Mouse (Mus musculus) forebrain, embryonic 11.5 days (tissue): ENCODE measurements around the gene Lsm10. TPM values are rescaled to one million over a fixed set of nuclear protein-coding genes. Genes with fewer than 3 reads are reported as not detected.

ENCODE experiments used
- ATAC-seq: fragments of 200-750 bp; cut with Nextera tagmentation; replicated peaks from 2 replicates; pipeline ENCODE4 v1.8.0; 2017; ENCODE audit warnings: moderate TSS enrichment; ENCODE audit not compliant: low FRiP score
- DNase-seq: peaks from one replicate; pipeline ENCODE4 v3.0.0-alpha.2; 2017; ENCODE audit warnings: low spot score
- H3K27ac ChIP-seq: fragments of 300-500 bp; sonication (generic); 2 replicates; pipeline ENCODE4 v1.5.1; 2014; ENCODE audit warnings: low read depth, low read length
- H3K27me3 ChIP-seq: fragments of 300-500 bp; sonication (generic); 2 replicates; pipeline ENCODE4 v1.6.1; 2014; ENCODE audit warnings: mild to moderate bottlenecking, low read length, mixed read lengths; ENCODE audit not compliant: control insufficient read depth, insufficient read depth
- H3K36me3 ChIP-seq: fragments of 300-500 bp; sonication (generic); 2 replicates; pipeline ENCODE4 v1.6.1; 2014; ENCODE audit warnings: mild to moderate bottlenecking, low read length, moderate library complexity, mixed read lengths; ENCODE audit not compliant: control insufficient read depth, insufficient read depth
- H3K4me1 ChIP-seq: fragments of 300-500 bp; sonication (generic); replicated peaks from 2 replicates; pipeline ENCODE4 v1.6.1; 2014; ENCODE audit warnings: low read length, mixed read lengths; ENCODE audit not compliant: control insufficient read depth, insufficient read depth
- H3K4me2 ChIP-seq: fragments of 300-500 bp; sonication (generic); 2 replicates; pipeline ENCODE4 v1.6.1; 2014; ENCODE audit warnings: low read depth, mild to moderate bottlenecking, low read length, moderate library complexity, mixed read lengths; ENCODE audit not compliant: severe bottlenecking
- H3K4me3 ChIP-seq: fragments of 300-500 bp; sonication (generic); 2 replicates; pipeline ENCODE4 v1.5.1; 2014; ENCODE audit warnings: low read depth, low read length
- H3K9ac ChIP-seq: fragments of 300-500 bp; sonication (generic); 2 replicates; pipeline ENCODE4 v1.6.1; 2014; ENCODE audit warnings: low read length
- H3K9me3 ChIP-seq: fragments of 300-500 bp; sonication (generic); 2 replicates; pipeline ENCODE4 v1.6.1; 2016; ENCODE audit warnings: low read length, mixed read lengths; ENCODE audit not compliant: control insufficient read depth
- WGBS: fragments of 180-500 bp; shearing (Covaris S2); extraction: QIAGEN DNeasy Blood & Tissue Kit; methylation state at CpG from one replicate; pipeline ENCODE4 v1.1.7; 2014; 5-methylcytosine and 5-hydroxymethylcytosine counted together
- polyA plus RNA-seq: library from polyadenylated mRNA; unstranded; fragments of >200 nt; fragmentation: Nextera tagmentation; extraction: Ambion mirVana; gene quantifications from 2 replicates; pipeline ENCODE4 v1.2.1, GENCODE M21; 2014

The Lsm10 gene
- polyA plus RNA-seq = 43.0 and 44.4 TPM in 2 replicates

DNA sequence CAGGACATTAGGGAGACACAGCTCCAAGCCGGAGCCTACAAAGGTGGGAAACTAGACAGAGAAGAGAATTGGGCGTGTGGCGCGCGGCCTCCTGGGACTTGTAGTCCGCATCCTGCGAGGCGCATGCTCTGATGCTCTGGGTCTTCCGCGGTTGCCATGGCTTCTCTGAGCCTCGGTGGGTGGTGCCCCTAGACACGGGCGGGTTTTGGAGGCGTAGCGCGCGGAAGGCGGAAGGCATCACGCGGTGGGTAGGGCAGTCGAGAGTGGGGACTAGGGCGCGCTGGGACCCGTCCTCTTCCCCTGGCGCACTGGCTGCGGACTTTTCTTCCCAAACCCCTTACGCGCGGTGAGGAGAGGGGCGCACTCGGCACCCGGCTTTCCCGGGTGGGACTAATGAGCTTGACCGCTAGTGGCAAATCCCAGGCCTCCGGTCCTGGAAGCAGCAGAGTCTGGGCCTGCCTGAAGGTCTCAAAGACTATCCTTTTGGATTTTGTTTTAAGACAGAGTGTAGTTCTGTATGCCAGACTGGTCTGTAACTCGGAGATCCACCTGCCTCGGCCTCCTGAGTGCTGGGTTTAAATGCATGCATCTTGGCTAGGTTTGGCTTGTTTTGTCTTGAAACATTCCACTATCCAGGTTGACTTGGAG lies at the start of gene Lsm10:
Gene Lsm10 (plus strand): TSS at position 160 of the 648 bp plus-strand sequence.
- Histone ChIP-seq H3K27me3 (no peaks in the 10 kb centered on the region), H3K36me3 (no peaks in the 10 kb centered on the region), H3K9ac (peak within 1 kb of the TSS; percentile 74), H3K4me3 (peak within 1 kb of the TSS; percentile 59), H3K9me3 (no peaks in the 10 kb centered on the region), H3K4me2 (peak within 1 kb of the TSS; percentile 63), H3K27ac (peak within 1 kb of the TSS; percentile 46; the same call in 1 of the 2 replicates), H3K4me1 (no peaks in the 10 kb centered on the region)
- WGBS = 4% methylated on average over 36 of the region's 37 CpGs
- DNase-seq (peak; percentile 97), ATAC-seq (peak; percentile 98)

DNA sequence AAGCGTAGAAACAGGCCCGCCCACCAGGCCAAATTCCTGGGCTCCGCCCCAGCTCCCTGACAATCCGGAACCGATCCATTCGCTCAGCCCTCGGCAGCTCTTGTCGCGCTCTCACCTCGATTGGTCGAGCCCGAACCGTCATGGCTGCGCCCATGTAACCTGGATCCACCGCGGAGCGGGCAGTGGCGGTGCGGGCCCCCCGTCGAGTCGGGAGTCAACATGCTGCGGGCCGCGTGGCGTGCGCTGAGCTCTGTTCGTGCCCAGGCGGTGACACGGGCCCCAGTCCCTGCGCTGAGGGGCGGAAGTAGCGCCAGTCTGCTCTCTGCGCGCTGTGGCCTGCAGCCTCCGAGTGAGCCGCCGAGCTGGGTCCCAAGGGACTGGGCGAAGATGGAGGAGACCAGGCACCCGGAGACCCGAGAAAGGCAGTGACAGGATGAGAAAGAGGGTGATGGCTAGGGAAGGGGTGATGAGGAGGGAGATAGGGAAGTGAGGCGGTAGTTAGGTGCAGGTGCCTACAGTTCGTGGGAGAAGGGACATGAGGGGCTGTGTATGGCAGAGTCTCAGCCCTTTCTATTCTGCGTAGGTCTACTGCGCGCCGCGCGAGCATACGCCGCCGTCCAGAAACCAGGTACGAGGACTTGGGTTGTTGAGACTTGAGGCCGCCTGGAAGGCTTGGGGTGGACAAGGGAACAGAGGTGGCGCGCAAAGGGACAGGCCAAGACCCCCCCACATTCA lies 49.4 kb upstream of the Lsm10 start, which contains the start of gene Mrps15:
Gene Mrps15 (plus strand): TSS at position 75 of the 735 bp plus-strand sequence.
- ATAC-seq (peak; percentile 94), DNase-seq (peak; percentile 93)
- no peaks in the 10 kb centered on the region for H3K27me3 ChIP-seq
- H3K9me3 ChIP-seq = no peaks in the 10 kb centered on the region
- peak within 1 kb of the TSS; percentile 75 for H3K4me3 ChIP-seq
- under 1% methylated on average over 56 of the region's 56 CpGs for WGBS
- peak within 1 kb of the TSS; percentile 84 for H3K9ac ChIP-seq
- 0 out of 2 replicates have a peak within 1 kb of the TSS, but pooled peaks have one; percentile 46 for H3K27ac ChIP-seq
- peak within 1 kb of the TSS; percentile 90 for H3K4me2 ChIP-seq
- no peaks in the 10 kb centered on the region for H3K4me1 ChIP-seq
- H3K36me3 ChIP-seq = no peaks in the 10 kb centered on the region; the same call in 1 of the 2 replicates

DNA sequence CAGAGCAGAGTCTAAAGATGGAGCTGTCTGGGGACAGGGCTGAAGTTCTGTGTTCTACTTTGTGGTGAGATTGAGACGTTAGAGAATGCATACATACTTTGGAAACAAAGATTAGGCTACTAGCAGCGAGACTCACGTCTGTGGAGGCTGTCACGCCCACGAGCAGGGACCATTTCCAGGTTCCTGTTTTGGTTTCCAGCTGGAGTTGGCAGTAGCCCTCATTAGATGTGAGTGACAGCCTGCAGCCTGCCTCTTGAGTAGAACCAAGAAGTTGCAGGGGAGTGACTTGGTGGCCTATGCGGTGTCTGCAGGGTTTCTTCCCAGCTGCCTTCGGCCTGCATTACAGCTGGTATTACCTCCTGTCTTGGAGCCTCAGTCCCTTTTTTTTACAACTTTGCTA lies 44.8 kb upstream of the Lsm10 start:
- no peak overlapping the region for H3K27ac ChIP-seq
- H3K4me1 ChIP-seq = no peaks in the 10 kb centered on the region
- no peak overlapping the region for H3K4me3 ChIP-seq
- peaks cover 4% of the 10 kb centered on the region for H3K36me3 ChIP-seq
- ATAC-seq (no peak), DNase-seq (no peak)
- H3K9me3 ChIP-seq = no peaks in the 10 kb centered on the region
- 85% methylated on average over 7 of the region's 7 CpGs for WGBS
- H3K27me3 ChIP-seq = no peaks in the 10 kb centered on the region
- H3K4me2 ChIP-seq = no peak overlapping the region
- no peak overlapping the region for H3K9ac ChIP-seq

DNA sequence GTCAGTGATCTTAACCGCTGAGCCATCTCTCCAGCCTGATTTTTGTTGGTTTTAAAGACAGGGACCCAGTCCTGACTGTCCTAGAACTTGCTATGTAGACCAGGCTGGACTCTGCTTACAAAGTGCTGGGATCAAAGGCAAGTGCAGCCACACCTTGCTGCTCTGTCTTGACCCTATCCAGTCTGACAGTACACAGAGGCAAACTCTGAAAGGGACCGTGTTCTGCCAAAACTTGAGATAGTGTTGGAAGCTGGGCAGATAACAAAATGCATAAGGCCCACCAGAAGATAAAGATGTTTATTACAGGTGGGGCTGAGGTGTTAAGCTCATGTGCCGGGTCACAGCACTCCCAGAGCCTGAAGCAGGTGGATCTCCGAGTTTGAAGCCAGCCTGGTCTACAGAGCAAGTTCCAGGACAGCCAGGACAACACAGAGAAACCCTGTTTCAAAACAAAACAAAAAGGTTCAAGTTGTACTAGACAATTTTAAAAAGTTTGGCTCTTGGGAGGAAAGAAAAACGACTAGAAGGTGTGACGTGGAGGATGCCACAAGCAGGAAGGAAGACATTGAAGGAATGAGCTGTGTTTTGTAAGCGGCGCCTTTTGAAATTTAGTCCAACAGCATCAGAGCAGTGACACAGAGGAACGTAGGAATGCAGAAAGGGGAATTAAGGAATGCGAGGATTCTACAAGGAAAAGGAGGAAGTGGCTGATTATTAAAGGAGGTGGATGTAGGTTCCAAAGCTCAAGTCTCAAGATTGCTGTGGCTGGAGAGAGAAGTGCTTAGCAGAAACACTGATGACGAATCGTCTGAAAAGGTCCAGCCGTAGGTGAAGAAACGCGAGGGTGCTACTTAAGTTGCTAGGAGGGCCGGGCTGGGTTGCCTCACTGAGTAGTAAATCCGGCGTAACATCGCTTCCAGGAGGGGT lies 39.0 kb upstream of the Lsm10 start:
- no peaks in the 10 kb centered on the region for H3K27me3 ChIP-seq
- no peak overlapping the region for H3K27ac ChIP-seq
- 18% methylated on average over 19 of the region's 19 CpGs for WGBS
- peak overlapping the region; percentile 68 for H3K4me2 ChIP-seq
- no peaks in the 10 kb centered on the region for H3K9me3 ChIP-seq
- H3K9ac ChIP-seq = peak overlapping the region; percentile 80
- H3K36me3 ChIP-seq = peaks cover 4% of the 10 kb centered on the region
- DNase-seq (peak; percentile 30), ATAC-seq (no peak; the same call in 1 of the 2 replicates)
- no peaks in the 10 kb centered on the region for H3K4me1 ChIP-seq
- peak overlapping the region; percentile 65 for H3K4me3 ChIP-seq

DNA sequence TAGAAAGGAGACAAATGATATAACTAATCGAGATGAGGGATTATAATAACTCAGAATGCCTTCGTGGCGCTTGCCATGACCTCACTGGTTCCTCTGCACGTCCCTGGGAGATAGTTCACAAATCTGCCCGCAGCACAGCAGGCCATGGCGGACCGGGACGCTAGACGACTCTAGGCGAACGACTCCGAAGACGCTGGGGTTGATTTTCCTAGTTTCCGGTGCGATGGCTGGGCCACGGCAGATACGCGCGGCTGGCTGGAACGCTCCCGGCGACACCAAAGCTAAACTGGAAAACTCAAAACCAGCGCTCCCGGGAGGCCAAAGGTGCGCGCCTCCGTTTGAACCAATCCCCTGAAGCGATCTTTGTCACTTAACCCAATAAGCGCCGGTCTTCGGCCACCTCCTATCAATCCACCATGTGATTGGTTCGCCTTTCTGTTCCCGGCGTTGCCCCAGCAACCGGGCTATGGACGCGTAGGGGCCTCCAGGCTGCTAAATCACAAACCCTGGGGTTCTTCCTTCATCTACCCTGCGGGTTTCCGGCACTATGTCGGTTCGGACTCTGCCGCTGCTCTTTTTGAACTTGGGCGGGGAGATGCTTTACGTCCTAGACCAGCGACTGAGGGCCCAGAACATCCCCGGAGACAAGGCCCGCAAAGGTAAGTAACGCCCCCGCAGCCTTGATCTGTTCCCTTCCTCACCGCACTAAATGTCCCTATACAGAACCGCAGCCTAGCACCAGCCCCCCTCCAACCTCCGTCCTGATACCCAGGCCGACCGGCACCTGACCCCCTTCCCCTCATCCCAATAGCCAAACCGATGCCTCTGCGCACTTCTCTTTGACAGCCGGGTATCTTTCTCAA lies 38.1 kb upstream of the Lsm10 start, which contains the start of gene Oscp1:
Gene Oscp1 (plus strand): TSS at position 432 of the 863 bp plus-strand sequence.
- Histone ChIP-seq H3K9ac (peak within 1 kb of the TSS; percentile 80), H3K27ac (0 out of 2 replicates have a peak within 1 kb of the TSS, but pooled peaks have one; percentile 43), H3K27me3 (no peaks in the 10 kb centered on the region), H3K9me3 (no peaks in the 10 kb centered on the region), H3K36me3 (peaks cover 4% of the 10 kb centered on the region), H3K4me1 (no peaks in the 10 kb centered on the region), H3K4me2 (peak within 1 kb of the TSS; percentile 68), H3K4me3 (peak within 1 kb of the TSS; percentile 65)
- under 1% methylated on average over 57 of the region's 57 CpGs for WGBS
- DNase-seq (peak; percentile 94), ATAC-seq (peak; percentile 99)

DNA sequence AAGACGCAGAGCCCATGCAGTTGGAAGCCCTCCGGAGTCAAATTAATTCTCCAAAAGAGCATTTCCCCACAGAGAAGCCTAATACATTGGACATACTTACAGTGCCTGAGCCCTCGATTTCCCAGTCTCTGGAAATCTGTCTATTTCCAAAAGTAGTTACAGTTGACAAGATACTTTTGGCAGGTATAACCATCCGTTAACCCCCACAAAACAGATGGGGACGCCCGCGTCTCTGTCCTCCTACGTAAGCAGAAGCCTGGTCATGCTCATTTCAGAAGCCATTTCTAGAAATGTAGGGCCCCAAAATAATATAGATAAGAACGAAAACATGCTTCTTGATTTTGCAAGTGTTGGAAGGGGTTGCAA lies 37.4 kb upstream of the Lsm10 start:
- peak overlapping the region; percentile 68 for H3K4me2 ChIP-seq
- DNase-seq (no peak), ATAC-seq (no peak)
- H3K4me1 ChIP-seq = no peaks in the 10 kb centered on the region
- H3K4me3 ChIP-seq = peak overlapping the region; percentile 65
- peaks cover 4% of the 10 kb centered on the region; the same call in 1 of the 2 replicates for H3K36me3 ChIP-seq
- H3K27me3 ChIP-seq = no peaks in the 10 kb centered on the region
- no peak overlapping the region for H3K27ac ChIP-seq
- H3K9me3 ChIP-seq = no peaks in the 10 kb centered on the region
- H3K9ac ChIP-seq = peak overlapping the region; percentile 80
- 44% methylated on average over 9 of the region's 9 CpGs for WGBS

DNA sequence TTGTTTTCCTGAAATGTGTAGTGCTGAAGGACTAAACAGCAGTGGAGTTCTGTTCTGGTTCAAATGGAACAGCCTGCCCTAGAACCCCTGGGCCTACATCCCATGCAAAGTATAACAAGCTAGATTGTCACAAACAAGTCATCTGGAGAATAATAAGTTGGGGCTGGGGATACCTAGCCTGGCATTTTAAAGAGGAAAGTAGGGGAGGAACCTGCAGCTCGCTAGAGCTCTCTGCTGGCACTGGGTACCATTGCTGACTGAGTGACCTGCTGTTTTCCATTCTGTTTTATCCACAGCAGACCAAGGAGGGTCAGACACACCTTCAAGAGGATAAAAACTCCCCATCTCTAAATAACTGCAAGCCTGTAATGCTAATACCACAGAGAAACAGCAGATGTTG lies 33.6 kb upstream of the Lsm10 start:
- 33% methylated on average over 1 of the region's 1 CpGs for WGBS
- DNase-seq (no peak), ATAC-seq (no peak)
- no peak overlapping the region for H3K9ac ChIP-seq
- no peak overlapping the region for H3K4me2 ChIP-seq
- H3K4me3 ChIP-seq = no peak overlapping the region
- no peak overlapping the region for H3K27ac ChIP-seq
- H3K9me3 ChIP-seq = no peaks in the 10 kb centered on the region
- no peaks in the 10 kb centered on the region for H3K27me3 ChIP-seq
- no peaks in the 10 kb centered on the region for H3K4me1 ChIP-seq
- H3K36me3 ChIP-seq = no peaks in the 10 kb centered on the region
